Mouse (Mus musculus): ENCODE measurements around the gene Dscam.

GRCm38 (mm10) chr16:96727836-96728774, 442.4 kb downstream of the Dscam start:
- TF ChIP-seq CTCF (IDR thresholded peaks at IDR 0.05; ENCODE audit: extremely low read depth, insufficient read length, insufficient replicate concordance, low read depth, low read length): no peak
- TF ChIP-seq POLR2A (IDR thresholded peaks at IDR 0.05; ENCODE audit: low read depth, low read length): no peak
